Mouse (Mus musculus) E14TG2a.4 (cell line): Measurements from ENCODE around the gene Sncg.

Experiments
- CTCF ChIP-seq: conservative IDR thresholded peaks from 2 replicates; pipeline ENCODE4 v1.5.1; 2014; ENCODE audit warnings: low read length
- NANOG ChIP-seq: IDR thresholded peaks from 2 replicates; pipeline ENCODE4 v1.6.1; 2014; ENCODE audit warnings: borderline replicate concordance, low read length, mixed read lengths

DNA sequence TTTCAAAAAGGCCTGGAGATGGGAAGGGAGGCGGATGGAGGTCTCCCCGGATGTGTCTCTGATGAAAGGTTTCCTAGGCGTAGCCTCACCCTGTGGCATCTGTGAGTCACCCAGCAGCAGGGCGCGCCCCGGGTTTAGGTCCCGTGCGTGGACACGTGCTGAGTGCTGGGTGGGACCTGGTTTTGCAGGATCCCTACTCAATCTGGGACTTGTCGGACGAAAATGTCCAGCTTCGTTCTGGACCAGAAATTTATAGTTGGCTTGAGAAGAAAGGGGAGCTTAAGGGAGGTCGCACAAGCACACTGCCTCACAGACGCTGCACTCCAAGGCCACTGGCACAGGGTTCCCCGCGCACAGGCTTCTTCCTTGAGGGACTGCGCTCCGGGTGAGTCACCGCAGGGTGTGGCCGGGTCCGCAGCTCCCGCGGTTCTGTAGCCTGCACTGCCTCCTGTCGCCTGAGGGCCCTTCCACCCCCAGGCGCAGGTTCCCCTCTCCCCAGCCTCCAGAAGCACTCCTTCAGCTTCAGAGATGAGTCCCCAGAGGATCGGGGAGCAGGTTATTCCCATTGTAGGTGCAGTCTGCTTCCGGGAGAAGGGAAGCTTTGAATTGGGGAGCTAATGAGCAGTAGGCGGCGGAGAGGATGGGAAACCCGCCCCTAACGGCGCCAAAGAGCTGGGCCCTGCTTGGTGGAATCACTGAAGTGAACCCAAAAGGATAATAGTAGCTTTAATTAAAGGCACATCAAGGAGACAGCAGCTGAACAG, 10.9 kb downstream of the Sncg start:
- TF ChIP-seq CTCF (no peak), NANOG (no peak)
